Mouse (Mus musculus): ENCODE results near the gene Snx10. TPM values are rescaled to one million over a fixed set of nuclear protein-coding genes. Genes with fewer than 3 reads are reported as not detected.

Snx10 gene
- total RNA-seq, 1 experiment, result 21.2 TPM

DNA sequence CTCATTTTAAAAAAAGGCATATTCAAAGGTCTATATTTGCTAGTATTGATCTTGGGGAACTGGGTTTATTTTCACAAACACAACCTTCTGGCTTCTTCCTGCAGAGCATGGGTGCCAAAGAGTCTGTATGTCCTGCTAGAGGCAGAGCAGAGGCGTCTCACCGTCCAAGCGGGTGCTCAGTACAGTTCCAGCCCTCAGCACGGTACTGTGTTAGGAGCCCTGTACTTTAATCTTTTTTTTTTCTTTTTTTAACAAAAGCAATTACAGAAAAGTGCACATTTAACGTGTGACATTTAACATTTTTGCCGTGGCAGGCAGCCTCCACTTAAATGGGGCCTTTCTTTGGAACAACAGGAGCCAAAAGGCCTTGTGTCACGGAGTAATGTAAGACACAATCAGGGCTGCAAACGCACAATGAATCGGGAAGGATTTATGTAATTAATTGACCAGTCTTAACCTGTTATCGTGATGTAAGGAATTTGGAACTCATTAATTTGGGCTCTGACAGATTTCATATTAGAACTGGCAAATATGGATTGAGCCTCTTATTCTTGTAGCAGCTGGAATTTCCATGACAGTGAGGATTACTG, 69.8 kb downstream of the Snx10 start:
- Histone ChIP-seq H3K9ac (ENCODE audit: insufficient read depth, low read depth, low read length, poor library complexity, severe bottlenecking) (no peak overlapping the region), H3K27ac (ENCODE audit: insufficient read depth, low read depth, low read length, poor library complexity, severe bottlenecking) (no peak overlapping the region), H3K4me3 (ENCODE audit: insufficient read depth in 1 of 2, low read depth in 1 of 2, low read length in 2 of 2, poor library complexity in 1 of 2, severe bottlenecking in 1 of 2) (no peak overlapping the region), H3K9me3 (ENCODE audit: control insufficient read depth, insufficient read depth, low read depth, low read length) (no peaks in the 10 kb centered on the region), H3K36me3 (ENCODE audit: control insufficient read depth, insufficient read depth, low read length, poor library complexity, severe bottlenecking) (no peaks in the 10 kb centered on the region), H3K4me1 (ENCODE audit: control insufficient read depth in 2 of 2, insufficient read depth in 2 of 2, low read length in 2 of 2, poor library complexity in 1 of 2) (peaks cover 0 to 6% of the 10 kb centered on the region in 2 experiments; a peak in 1 of 4 replicates)
- DNase-seq (ENCODE audit: low read depth, low spot score), result no peak
- in situ Hi-C loops (cut with MboI; ENCODE audit: low sequenced_read_pairs in 2 of 2, unreplicated experiment in 2 of 2), result loop anchor here in 1 of 2 experiments (10.0 kb wide), 1 partner anchor 261 kb away; no protein-coding TSS in a partner anchor
- TF ChIP-seq CHD2 (IDR thresholded peaks at IDR 0.05; ENCODE audit: low read depth, low read length) (no peak), MAFK (IDR thresholded peaks at IDR 0.05; ENCODE audit: insufficient read depth, low read depth, low read length) (no peak), HCFC1 (IDR thresholded peaks at IDR 0.05; ENCODE audit: borderline replicate concordance, insufficient read depth, low read length) (no peak), ZNF384 (IDR thresholded peaks at IDR 0.05; ENCODE audit: low read depth, low read length) (no peak), ZC3H11A (IDR thresholded peaks at IDR 0.05; ENCODE audit: borderline replicate concordance, low read depth, low read length) (no peak)

- H3K4me1 ChIP-seq (ENCODE audit: control insufficient read depth in 2 of 2, insufficient read depth in 2 of 2, low read length in 2 of 2, poor library complexity in 1 of 2), result peaks cover 0 to 6% of the 10 kb centered on the region in 2 experiments; a peak in 1 of 4 replicates
- no peak overlapping the region for H3K4me3 ChIP-seq (ENCODE audit: insufficient read depth in 1 of 2, low read depth in 1 of 2, low read length in 2 of 2, poor library complexity in 1 of 2, severe bottlenecking in 1 of 2)
- no peaks in the 10 kb centered on the region for H3K9me3 ChIP-seq (ENCODE audit: control insufficient read depth, insufficient read depth, low read depth, low read length)
- TF ChIP-seq ZNF384 (IDR thresholded peaks at IDR 0.05; ENCODE audit: low read depth, low read length) (no peak), ZC3H11A (IDR thresholded peaks at IDR 0.05; ENCODE audit: borderline replicate concordance, low read depth, low read length) (no peak), CHD2 (IDR thresholded peaks at IDR 0.05; ENCODE audit: low read depth, low read length) (no peak), HCFC1 (IDR thresholded peaks at IDR 0.05; ENCODE audit: borderline replicate concordance, insufficient read depth, low read length) (no peak), MAFK (IDR thresholded peaks at IDR 0.05; ENCODE audit: insufficient read depth, low read depth, low read length) (no peak)
- H3K27ac ChIP-seq (ENCODE audit: insufficient read depth, low read depth, low read length, poor library complexity, severe bottlenecking), result no peak overlapping the region
- in situ Hi-C loops (cut with MboI; ENCODE audit: low sequenced_read_pairs in 2 of 2, unreplicated experiment in 2 of 2), result loop anchor here in 1 of 2 experiments (10.0 kb wide), 1 partner anchor 260 kb away; no protein-coding TSS in a partner anchor
- no peak overlapping the region for H3K9ac ChIP-seq (ENCODE audit: insufficient read depth, low read depth, low read length, poor library complexity, severe bottlenecking)
- DNase-seq (ENCODE audit: low read depth, low spot score), result no peak
- H3K36me3 ChIP-seq (ENCODE audit: control insufficient read depth, insufficient read depth, low read length, poor library complexity, severe bottlenecking), result no peaks in the 10 kb centered on the region
Measured at GRCm38 (mm10) chr6:51594516-51594915, 70.8 kb downstream of the Snx10 start.

- Histone ChIP-seq H3K27ac (ENCODE audit: insufficient read depth, low read depth, low read length, poor library complexity, severe bottlenecking) (no peak overlapping the region), H3K9me3 (ENCODE audit: control insufficient read depth, insufficient read depth, low read depth, low read length) (no peaks in the 10 kb centered on the region), H3K4me1 (ENCODE audit: control insufficient read depth in 2 of 2, insufficient read depth in 2 of 2, low read length in 2 of 2, poor library complexity in 1 of 2) (peaks cover 0 to 2% of the 10 kb centered on the region in 2 experiments; a peak in 1 of 4 replicates), H3K36me3 (ENCODE audit: control insufficient read depth, insufficient read depth, low read length, poor library complexity, severe bottlenecking) (no peaks in the 10 kb centered on the region), H3K9ac (ENCODE audit: insufficient read depth, low read depth, low read length, poor library complexity, severe bottlenecking) (no peak overlapping the region), H3K4me3 (ENCODE audit: insufficient read depth in 1 of 2, low read depth in 1 of 2, low read length in 2 of 2, poor library complexity in 1 of 2, severe bottlenecking in 1 of 2) (no peak overlapping the region)
- DNase-seq (ENCODE audit: low read depth, low spot score), result no peak
- no peak for TF ChIP-seq CHD2 (IDR thresholded peaks at IDR 0.05; ENCODE audit: low read depth, low read length)
- no peak for TF ChIP-seq HCFC1 (IDR thresholded peaks at IDR 0.05; ENCODE audit: borderline replicate concordance, insufficient read depth, low read length)
- TF ChIP-seq ZC3H11A (IDR thresholded peaks at IDR 0.05; ENCODE audit: borderline replicate concordance, low read depth, low read length), result no peak
- TF ChIP-seq MAFK (IDR thresholded peaks at IDR 0.05; ENCODE audit: insufficient read depth, low read depth, low read length), result no peak
- TF ChIP-seq ZNF384 (IDR thresholded peaks at IDR 0.05; ENCODE audit: low read depth, low read length), result no peak
- in situ Hi-C loops (cut with MboI; ENCODE audit: low sequenced_read_pairs in 2 of 2, unreplicated experiment in 2 of 2), result loop anchor here in 1 of 2 experiments (10.0 kb wide), 1 partner anchor 257 kb away; no protein-coding TSS in a partner anchor
Measured at GRCm38 (mm10) chr6:51598058-51598457, 74.4 kb downstream of the Snx10 start.

DNA sequence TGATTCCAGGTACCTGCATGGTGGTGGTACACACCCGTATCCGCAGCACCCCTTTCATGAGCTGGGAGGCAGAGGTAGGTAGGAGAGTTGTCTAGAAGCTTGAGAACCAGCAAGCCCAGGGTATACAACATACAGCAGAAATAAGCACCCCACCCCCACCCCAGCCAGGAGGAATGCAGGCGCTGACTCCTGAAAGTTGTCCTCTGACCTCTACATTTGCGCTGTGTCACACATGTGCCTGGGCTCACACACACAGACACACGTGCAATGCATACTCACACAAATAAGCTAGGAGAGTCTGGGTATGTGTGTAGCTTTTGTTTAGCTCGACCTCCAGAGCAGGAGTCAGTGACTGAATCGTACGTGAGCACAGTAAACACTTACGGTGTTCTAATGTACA, 76.7 kb downstream of the Snx10 start:
- Histone ChIP-seq H3K9ac (ENCODE audit: insufficient read depth, low read depth, low read length, poor library complexity, severe bottlenecking) (no peak overlapping the region), H3K36me3 (ENCODE audit: control insufficient read depth, insufficient read depth, low read length, poor library complexity, severe bottlenecking) (no peaks in the 10 kb centered on the region), H3K9me3 (ENCODE audit: control insufficient read depth, insufficient read depth, low read depth, low read length) (no peaks in the 10 kb centered on the region), H3K4me3 (ENCODE audit: insufficient read depth in 1 of 2, low read depth in 1 of 2, low read length in 2 of 2, poor library complexity in 1 of 2, severe bottlenecking in 1 of 2) (no peak overlapping the region), H3K27ac (ENCODE audit: insufficient read depth, low read depth, low read length, poor library complexity, severe bottlenecking) (no peak overlapping the region), H3K4me1 (ENCODE audit: control insufficient read depth in 2 of 2, insufficient read depth in 2 of 2, low read length in 2 of 2, poor library complexity in 1 of 2) (peaks cover 0 to 2% of the 10 kb centered on the region in 2 experiments; a peak in 1 of 4 replicates)
- in situ Hi-C loops (cut with MboI; ENCODE audit: low sequenced_read_pairs in 2 of 2, unreplicated experiment in 2 of 2), result loop anchor here in 1 of 2 experiments (25.0 kb wide), 1 partner anchor 612 kb away; the partner anchor contains the start of genes Gm28308, Hoxa3, Hoxa5 and Hoxa6
- TF ChIP-seq MAFK (IDR thresholded peaks at IDR 0.05; ENCODE audit: insufficient read depth, low read depth, low read length) (no peak), ZNF384 (IDR thresholded peaks at IDR 0.05; ENCODE audit: low read depth, low read length) (no peak), CHD2 (IDR thresholded peaks at IDR 0.05; ENCODE audit: low read depth, low read length) (no peak), HCFC1 (IDR thresholded peaks at IDR 0.05; ENCODE audit: borderline replicate concordance, insufficient read depth, low read length) (no peak), ZC3H11A (IDR thresholded peaks at IDR 0.05; ENCODE audit: borderline replicate concordance, low read depth, low read length) (no peak)
- DNase-seq (ENCODE audit: low read depth, low spot score), result no peak

Data from ES-E14 (cell line).